Mouse (Mus musculus): ENCODE results near the gene Pitpnm1.

- TF ChIP-seq POLR2A (IDR thresholded peaks at IDR 0.05; ENCODE audit: control insufficient read depth, extremely low read depth, insufficient read depth, low read length, poor library complexity) (no peak), CTCF (IDR thresholded peaks at IDR 0.05; ENCODE audit: borderline replicate concordance, control insufficient read depth, extremely low read depth, insufficient read depth, low read length, poor library complexity) (no peak)
Observed at GRCm38 (mm10) chr19:4112063-4112960, 12.5 kb downstream of the Pitpnm1 start.
